Comparison of ENCODE assay signal across 8 mouse cellular contexts in genomic region chr5:24985434-24986176, GRCm38 (mm10).
DNase-seq lines count a peak whose midpoint lies in the region; ATAC-seq and TF ChIP-seq lines count a peak whose summit lies in the region.

No protein-coding gene starts in this region.

- ATAC-seq in intestine, embryonic 14.5 days (replicated peaks; ENCODE audit: low FRiP score, low TSS enrichment, low read depth), result peak; percentile 44; the same call in 1 of the 2 replicates
- ATAC-seq in intestine, postnatal 0 days, result no peak
- ATAC-seq in embryonic facial prominence, embryonic 14.5 days (ENCODE audit: low read depth), result peak; percentile 60
- peak; percentile 78 for ATAC-seq in hindbrain, embryonic 13.5 days (ENCODE audit: low FRiP score)
- ATAC-seq in erythroid progenitor cell, adult 5-6 weeks (replicated peaks; ENCODE audit: low FRiP score, poor library complexity, severe bottlenecking), result no peak

- H3K4me3 ChIP-seq in intestine, embryonic 14.5 days (ENCODE audit: low read depth, low read length), result no peak overlapping the region
- no peak overlapping the region for H3K4me3 ChIP-seq in intestine, postnatal 0 days (ENCODE audit: low read depth, low read length)
- H3K4me3 ChIP-seq in embryonic facial prominence, embryonic 14.5 days (ENCODE audit: low read depth, low read length), result no peak overlapping the region
- H3K4me3 ChIP-seq in hindbrain, embryonic 13.5 days, result peak overlapping the region; percentile 14

- no peak for DNase-seq in intestine, embryonic 14.5 days (ENCODE audit: low spot score)
- DNase-seq in embryonic facial prominence, embryonic 14.5 days (ENCODE audit: low spot score), result peak; percentile 67
- peak; percentile 47 for DNase-seq in lung, postnatal 36 days
- DNase-seq in ovary, postnatal 14 days (ENCODE audit: low spot score), result no peak
- no peak for DNase-seq in kidney, postnatal 36 days

- H3K9me3 ChIP-seq in intestine, embryonic 14.5 days (ENCODE audit: control insufficient read depth, low read length), result no peaks in the 10 kb centered on the region
- H3K9me3 ChIP-seq in intestine, postnatal 0 days (ENCODE audit: control insufficient read depth), result no peaks in the 10 kb centered on the region
- H3K9me3 ChIP-seq in embryonic facial prominence, embryonic 14.5 days (ENCODE audit: control insufficient read depth, low read length), result no peaks in the 10 kb centered on the region
- no peaks in the 10 kb centered on the region for H3K9me3 ChIP-seq in hindbrain, embryonic 13.5 days

- no peak overlapping the region for H3K9ac ChIP-seq in intestine, embryonic 14.5 days (ENCODE audit: low read length)
- H3K9ac ChIP-seq in intestine, postnatal 0 days (ENCODE audit: low read depth, low read length), result no peak overlapping the region
- H3K9ac ChIP-seq in embryonic facial prominence, embryonic 14.5 days (ENCODE audit: low read depth, low read length), result no peak overlapping the region
- peak overlapping the region; percentile 58 for H3K9ac ChIP-seq in hindbrain, embryonic 13.5 days

- peak overlapping the region; percentile 43 for H3K27ac ChIP-seq in intestine, embryonic 14.5 days (ENCODE audit: low read depth)
- H3K27ac ChIP-seq in intestine, postnatal 0 days (ENCODE audit: low read depth, low read length), result no peak overlapping the region; the same call in 1 of the 2 replicates
- no peak overlapping the region for H3K27ac ChIP-seq in embryonic facial prominence, embryonic 14.5 days (replicated peaks; ENCODE audit: low read depth, low read length)
- peak overlapping the region; percentile 93 for H3K27ac ChIP-seq in hindbrain, embryonic 13.5 days

- peaks cover 12% of the 10 kb centered on the region; the same call in 1 of the 2 replicates for H3K4me1 ChIP-seq in intestine, embryonic 14.5 days (replicated peaks; ENCODE audit: control insufficient read depth, insufficient read depth, low read length)
- H3K4me1 ChIP-seq in intestine, postnatal 0 days (replicated peaks; ENCODE audit: control insufficient read depth, insufficient read depth, low read length), result peaks cover 14% of the 10 kb centered on the region; the same call in 1 of the 2 replicates
- H3K4me1 ChIP-seq in embryonic facial prominence, embryonic 14.5 days (ENCODE audit: control insufficient read depth, insufficient read depth, low read length), result peaks cover 7% of the 10 kb centered on the region
- peaks cover 27% of the 10 kb centered on the region for H3K4me1 ChIP-seq in hindbrain, embryonic 13.5 days (replicated peaks)

- no peak for TF ChIP-seq CTCF in intestine, postnatal 0 days (IDR thresholded peaks at IDR 0.05; ENCODE audit: low read depth)

- 54% methylated on average over 11 of the region's 11 CpGs for WGBS in intestine, embryonic 14.5 days
- 68% methylated on average over 11 of the region's 11 CpGs for WGBS in intestine, postnatal 0 days
- WGBS in embryonic facial prominence, embryonic 14.5 days, result 59% methylated on average over 11 of the region's 11 CpGs
- 54% methylated on average over 11 of the region's 11 CpGs for WGBS in hindbrain, embryonic 13.5 days

- no peaks in the 10 kb centered on the region for H3K27me3 ChIP-seq in intestine, embryonic 14.5 days (replicated peaks; ENCODE audit: control insufficient read depth, insufficient read depth, low read length)
- no peaks in the 10 kb centered on the region for H3K27me3 ChIP-seq in intestine, postnatal 0 days (replicated peaks; ENCODE audit: control insufficient read depth, insufficient read depth, low read length)
- H3K27me3 ChIP-seq in embryonic facial prominence, embryonic 14.5 days (replicated peaks; ENCODE audit: control insufficient read depth, insufficient read depth, low read length), result no peaks in the 10 kb centered on the region
- no peaks in the 10 kb centered on the region for H3K27me3 ChIP-seq in hindbrain, embryonic 13.5 days

- H3K36me3 ChIP-seq in intestine, embryonic 14.5 days (ENCODE audit: control insufficient read depth, insufficient read depth, low read length), result no peaks in the 10 kb centered on the region
- H3K36me3 ChIP-seq in intestine, postnatal 0 days (ENCODE audit: control insufficient read depth, insufficient read depth), result no peaks in the 10 kb centered on the region
- H3K36me3 ChIP-seq in embryonic facial prominence, embryonic 14.5 days (ENCODE audit: control insufficient read depth, insufficient read depth, low read length), result no peaks in the 10 kb centered on the region
- no peaks in the 10 kb centered on the region for H3K36me3 ChIP-seq in hindbrain, embryonic 13.5 days

- peak overlapping the region; percentile 14; the same call in 1 of the 2 replicates for H3K4me2 ChIP-seq in intestine, embryonic 14.5 days (ENCODE audit: low read length)
- no peak overlapping the region for H3K4me2 ChIP-seq in intestine, postnatal 0 days (replicated peaks; ENCODE audit: low read depth)
- no peak overlapping the region for H3K4me2 ChIP-seq in embryonic facial prominence, embryonic 14.5 days (ENCODE audit: low read depth, low read length)
- H3K4me2 ChIP-seq in hindbrain, embryonic 13.5 days, result peak overlapping the region; percentile 42

Comparison
In these comparisons a context has a peak if more than half of its experiments do, and no peak if none do; other contexts are left out.
1. ATAC-seq: peak in intestine, embryonic 14.5 days (single experiment), embryonic facial prominence, embryonic 14.5 days (single experiment) and hindbrain, embryonic 13.5 days (single experiment); none in intestine, postnatal 0 days (single experiment) and erythroid progenitor cell, adult 5-6 weeks (single experiment).
2. H3K27ac ChIP-seq: peak in intestine, embryonic 14.5 days (single experiment) and hindbrain, embryonic 13.5 days (single experiment); none in intestine, postnatal 0 days (single experiment) and embryonic facial prominence, embryonic 14.5 days (single experiment).
3. H3K4me2 ChIP-seq: peak in intestine, embryonic 14.5 days (single experiment) and hindbrain, embryonic 13.5 days (single experiment); none in intestine, postnatal 0 days (single experiment) and embryonic facial prominence, embryonic 14.5 days (single experiment).
4. DNase-seq: peak in embryonic facial prominence, embryonic 14.5 days (single experiment) and lung, postnatal 36 days (single experiment); none in intestine, embryonic 14.5 days (single experiment), ovary, postnatal 14 days (single experiment) and kidney, postnatal 36 days (0 of 2).